Mouse (Mus musculus) thymus, adult 2 months (tissue): ENCODE measurements around the gene Mia2. TPM values are rescaled to one million over a fixed set of nuclear protein-coding genes. Genes with fewer than 3 reads are reported as not detected.

Experiments
- DNase-seq: peaks from one replicate; pipeline ENCODE4 v3.0.0; 2021
- H3K27ac ChIP-seq: fragments of 200-500 bp; 2 replicates; pipeline ENCODE4 v1.5.1; 2012; ENCODE audit warnings: low read length, control low read depth; ENCODE audit not compliant: control insufficient read depth, insufficient read depth
- H3K27me3 ChIP-seq: fragments of 200-500 bp; 2 replicates; pipeline ENCODE4 v1.6.1; 2012; ENCODE audit warnings: mild to moderate bottlenecking, low read length, moderate library complexity, mixed read lengths; ENCODE audit not compliant: control insufficient read depth, insufficient read depth
- H3K36me3 ChIP-seq: fragments of 200-500 bp; 2 replicates; pipeline ENCODE4 v1.6.1; 2012; ENCODE audit warnings: mild to moderate bottlenecking, low read length, moderate library complexity; ENCODE audit not compliant: control insufficient read depth, insufficient read depth
- H3K4me1 ChIP-seq: fragments of 200-500 bp; replicated peaks from 2 replicates; pipeline ENCODE4 v1.6.1; 2012; ENCODE audit warnings: low read length; ENCODE audit not compliant: control insufficient read depth, insufficient read depth
- H3K4me3 ChIP-seq: fragments of 200-500 bp; 2 replicates; pipeline ENCODE4 v1.5.1; 2012; ENCODE audit warnings: mild to moderate bottlenecking, low read length, control low read depth, moderate library complexity; ENCODE audit not compliant: control insufficient read depth, insufficient read depth
- CTCF ChIP-seq: fragments of 200-500 bp; IDR thresholded peaks from 2 replicates; pipeline ENCODE4 v1.5.1; 2012; ENCODE audit warnings: mild to moderate bottlenecking, control low read depth, low read length, moderate library complexity, borderline replicate concordance; ENCODE audit not compliant: control insufficient read depth, poor library complexity, insufficient read depth; ENCODE audit errors: extremely low read depth
- POLR2A ChIP-seq: fragments of 200-500 bp; IDR thresholded peaks from 2 replicates; pipeline ENCODE4 v1.6.1; 2012; ENCODE audit warnings: mild to moderate bottlenecking, low read length, control low read depth, moderate library complexity; ENCODE audit not compliant: control insufficient read depth, poor library complexity, insufficient read depth; ENCODE audit errors: extremely low read depth
- WGBS: fragments of 180-500 bp; shearing (Covaris S2); methylation state at CpG from one replicate; pipeline ENCODE4 v1.1.7; 2018; 5-methylcytosine and 5-hydroxymethylcytosine counted together
- polyA plus RNA-seq: library from polyadenylated mRNA; depleted of rRNA; stranded (reverse); fragments of >200 nt; gene quantifications from 2 replicates; pipeline ENCODE4 v1.2.3, GENCODE M21; 2012

Gene Mia2
- polyA plus RNA-seq, 1 experiment, result 67.8 TPM

- 86% methylated on average over 5 of the region's 5 CpGs for WGBS
- TF ChIP-seq CTCF, result no peak
- no peak for TF ChIP-seq POLR2A
- no peak for DNase-seq
- no peaks in the 10 kb centered on the region for H3K4me1 ChIP-seq
- H3K36me3 ChIP-seq, result no peaks in the 10 kb centered on the region
- no peak overlapping the region for H3K4me3 ChIP-seq
- H3K27ac ChIP-seq, result no peak overlapping the region
- H3K27me3 ChIP-seq, result no peaks in the 10 kb centered on the region
Observed at GRCm38 (mm10) chr12:59086171-59086570, 9.4 kb upstream of the Mia2 start.

GRCm38 (mm10) chr12:59093543-59093942, 2.1 kb upstream of the Mia2 start:
- WGBS, result 74% methylated on average over 2 of the region's 2 CpGs
- Histone ChIP-seq H3K27ac (no peak overlapping the region), H3K36me3 (no peaks in the 10 kb centered on the region), H3K4me3 (no peak overlapping the region), H3K4me1 (no peaks in the 10 kb centered on the region), H3K27me3 (no peaks in the 10 kb centered on the region)
- DNase-seq, result no peak
- no peak for TF ChIP-seq POLR2A

DNA sequence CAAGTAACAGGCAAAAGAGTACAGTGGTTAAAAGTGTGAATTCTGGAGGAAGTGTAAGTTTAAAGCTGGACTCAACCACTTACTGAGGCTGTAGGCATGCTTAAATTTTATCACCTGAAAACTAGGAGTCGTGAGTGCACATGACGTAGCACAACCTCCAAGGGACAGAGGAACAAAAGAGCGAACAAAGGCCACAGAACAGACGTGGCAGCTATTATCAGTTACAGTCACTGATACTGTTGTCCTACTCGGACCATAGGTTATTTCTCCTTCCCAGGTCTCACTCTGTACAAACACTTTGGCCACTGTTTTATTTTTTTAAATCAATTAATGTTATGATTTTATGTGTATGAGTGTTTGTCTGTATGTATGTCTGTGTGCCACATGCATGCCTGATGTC, 9.2 kb downstream of the Mia2 start:
- no peaks in the 10 kb centered on the region for H3K36me3 ChIP-seq
- H3K4me3 ChIP-seq, result no peak overlapping the region
- no peaks in the 10 kb centered on the region for H3K4me1 ChIP-seq
- no peak for DNase-seq
- no peak for TF ChIP-seq POLR2A
- no peak for TF ChIP-seq CTCF
- H3K27me3 ChIP-seq, result no peaks in the 10 kb centered on the region
- WGBS, result 94% methylated on average over 5 of the region's 5 CpGs
- no peak overlapping the region for H3K27ac ChIP-seq

DNA sequence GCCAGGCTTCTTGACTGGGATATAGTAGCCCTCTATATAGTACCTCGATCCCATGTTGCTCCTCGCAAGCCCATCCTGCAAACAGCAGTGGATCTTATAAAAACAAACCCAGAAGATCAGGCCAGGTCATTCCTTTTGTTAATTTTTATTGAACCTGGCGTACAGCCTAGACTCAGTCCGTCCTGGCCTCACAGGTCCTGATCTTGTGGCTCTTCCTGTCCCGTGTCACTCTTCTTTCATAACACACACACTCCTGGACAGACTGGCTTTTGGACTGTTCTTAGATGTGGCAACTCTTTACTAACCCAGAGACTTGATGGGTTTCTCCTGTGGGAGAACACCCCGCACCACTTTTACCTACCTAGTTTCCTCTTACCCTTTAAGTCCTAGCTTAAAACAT, 10.3 kb downstream of the Mia2 start:
- DNase-seq, result no peak
- Histone ChIP-seq H3K36me3 (no peaks in the 10 kb centered on the region), H3K4me3 (no peak overlapping the region), H3K4me1 (no peaks in the 10 kb centered on the region), H3K27me3 (no peaks in the 10 kb centered on the region), H3K27ac (no peak overlapping the region)
- TF ChIP-seq POLR2A, result no peak
- no peak for TF ChIP-seq CTCF
- 90% methylated on average over 6 of the region's 6 CpGs for WGBS

- no peak overlapping the region for H3K27ac ChIP-seq
- DNase-seq, result no peak
- WGBS, result 91% methylated on average over 5 of the region's 5 CpGs
- TF ChIP-seq CTCF, result no peak
- no peak for TF ChIP-seq POLR2A
- H3K4me1 ChIP-seq, result no peaks in the 10 kb centered on the region
- H3K27me3 ChIP-seq, result no peaks in the 10 kb centered on the region
- no peak overlapping the region for H3K4me3 ChIP-seq
- H3K36me3 ChIP-seq, result no peaks in the 10 kb centered on the region
Observed at GRCm38 (mm10) chr12:59106491-59106890, 10.9 kb downstream of the Mia2 start.

DNA sequence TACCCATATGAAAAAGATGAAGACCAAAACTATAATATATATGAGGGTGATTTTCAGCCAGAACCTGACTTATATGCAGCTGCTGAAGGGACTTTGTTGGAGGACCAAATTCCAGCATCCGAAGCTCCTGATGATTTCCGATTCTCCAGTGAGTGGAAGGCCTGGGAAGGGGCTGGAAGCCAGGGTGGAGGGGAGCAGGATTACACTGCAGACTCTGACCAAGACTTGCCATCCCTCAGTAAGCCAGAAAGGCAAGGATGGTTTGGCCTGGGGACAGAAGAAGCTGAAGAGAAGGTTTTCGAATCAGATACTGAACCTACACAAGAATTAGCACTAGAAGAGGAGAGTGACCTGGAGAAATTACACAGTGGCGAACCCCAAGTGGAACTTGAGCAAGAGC, 12.3 kb downstream of the Mia2 start:
- WGBS, result 91% methylated on average over 4 of the region's 4 CpGs

DNA sequence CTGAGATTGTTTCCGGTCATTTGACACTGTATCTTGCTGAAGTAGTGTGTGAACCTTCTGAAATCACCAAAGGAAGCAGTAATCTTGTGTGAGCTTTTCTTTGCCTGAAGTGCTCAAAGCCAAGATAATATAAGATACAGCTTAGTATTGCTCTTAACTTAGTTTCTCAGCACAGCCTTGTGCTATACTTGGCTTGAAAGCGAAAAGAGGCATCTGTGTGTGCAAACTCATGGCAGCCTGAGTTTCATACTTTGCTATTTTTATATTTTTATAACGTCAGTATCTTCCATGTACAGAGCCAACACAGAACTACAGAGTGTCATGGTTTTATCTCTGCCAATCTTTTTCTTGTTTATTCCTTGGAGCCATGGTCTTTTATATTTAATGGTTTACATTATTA, 21.6 kb downstream of the Mia2 start:
- H3K4me3 ChIP-seq, result no peak overlapping the region
- H3K27ac ChIP-seq, result no peak overlapping the region
- H3K36me3 ChIP-seq, result no peaks in the 10 kb centered on the region
- WGBS, result 87% methylated on average over 3 of the region's 3 CpGs
- no peaks in the 10 kb centered on the region for H3K27me3 ChIP-seq
- DNase-seq, result no peak
- peaks cover 2% of the 10 kb centered on the region; the same call in 1 of the 2 replicates for H3K4me1 ChIP-seq
- TF ChIP-seq POLR2A (no peak), CTCF (no peak)

More for the DNA sequence above, 12.3 kb downstream of the Mia2 start:
- TF ChIP-seq CTCF (no peak), POLR2A (no peak)
- Histone ChIP-seq H3K36me3 (no peaks in the 10 kb centered on the region), H3K27me3 (no peaks in the 10 kb centered on the region), H3K4me1 (no peaks in the 10 kb centered on the region), H3K27ac (no peak overlapping the region), H3K4me3 (no peak overlapping the region)
- no peak for DNase-seq
